Mouse (Mus musculus) intestine, embryonic 15.5 days (tissue): Measurements from ENCODE around the gene Ndnf. TPM values are rescaled to one million over a fixed set of nuclear protein-coding genes. Genes with fewer than 3 reads are reported as not detected.

Experiments
- polyA plus RNA-seq: library from polyadenylated mRNA; unstranded; fragments of >200 nt; fragmentation: Nextera tagmentation; extraction: Ambion mirVana; gene quantifications from 2 replicates; pipeline ENCODE4 v1.2.1, GENCODE M21; 2015

The Ndnf gene
- polyA plus RNA-seq, 1 experiment from 2014 or later: 1.5 TPM

Other genes with a start within 250 kb of the Ndnf start
- 0.06 and 0.15 TPM in 2 replicates for gene Tnip3, start 146.3 kb upstream of the Ndnf start, polyA plus RNA-seq
- 11.8 and 12.5 TPM in 2 replicates for gene Prdm5, start 107.4 kb downstream of the Ndnf start, polyA plus RNA-seq